Mouse (Mus musculus): ENCODE measurements around the gene Borcs5. TPM values are rescaled to one million over a fixed set of nuclear protein-coding genes. Genes with fewer than 3 reads are reported as not detected.

The Borcs5 gene
- total RNA-seq (2021): 10 to 100 TPM; 12.2 to 13.2 TPM
- long read RNA-seq, experiment 1, transcript Borcs5-201 (4 exons, 1,764 nt): major isoform, 18 of 19 reads
- long read RNA-seq, experiment 1, partial matches to known transcripts: 0 of 19 reads
- long read RNA-seq, experiment 1, other reads (novel, unspliced or antisense): 1 of 19 reads
- long read RNA-seq, experiment 2, transcript Borcs5-201 (4 exons, 1,764 nt): major isoform, 42 of 46 reads
- long read RNA-seq, experiment 2, partial matches to known transcripts: 0 of 46 reads
- long read RNA-seq, experiment 2, other reads (novel, unspliced or antisense): 4 of 46 reads

DNA sequence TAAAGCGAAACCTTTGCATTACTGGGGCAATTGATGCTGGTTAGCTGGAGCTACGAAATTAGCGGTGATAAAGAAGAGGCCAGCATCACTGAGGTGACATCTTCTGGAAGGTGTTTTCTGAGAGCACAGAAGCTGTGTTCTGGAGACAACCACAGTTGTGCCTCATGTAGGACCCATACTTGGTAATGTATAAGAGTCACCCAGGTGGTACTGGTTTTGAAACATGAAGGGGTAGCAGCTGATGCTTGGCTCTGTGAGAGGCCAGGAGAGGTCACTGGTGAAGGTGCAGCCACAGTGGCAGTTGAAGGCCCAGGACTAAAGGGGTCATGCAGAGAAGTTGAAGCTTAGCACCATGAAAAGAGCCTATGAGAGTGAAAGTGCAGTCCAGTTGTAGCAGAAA lies at the start of gene Borcs5:
Gene Borcs5, plus strand, starts transcription at position 301 of the 400 bp plus-strand sequence.
- DNase-seq (ENCODE audit: low spot score in 2 of 2): no peak

GRCm38 (mm10) chr6:134591614-134592013 lies 47.7 kb upstream of the Borcs5 start:
- DNase-seq (ENCODE audit: low spot score in 2 of 2): no peak

- peak in 1 of 2 experiments; percentile 31 for DNase-seq (ENCODE audit: low spot score in 2 of 2)
These were observed 44.5 kb upstream of the Borcs5 start for GRCm38 (mm10) chr6:134594569-134595442.

DNA sequence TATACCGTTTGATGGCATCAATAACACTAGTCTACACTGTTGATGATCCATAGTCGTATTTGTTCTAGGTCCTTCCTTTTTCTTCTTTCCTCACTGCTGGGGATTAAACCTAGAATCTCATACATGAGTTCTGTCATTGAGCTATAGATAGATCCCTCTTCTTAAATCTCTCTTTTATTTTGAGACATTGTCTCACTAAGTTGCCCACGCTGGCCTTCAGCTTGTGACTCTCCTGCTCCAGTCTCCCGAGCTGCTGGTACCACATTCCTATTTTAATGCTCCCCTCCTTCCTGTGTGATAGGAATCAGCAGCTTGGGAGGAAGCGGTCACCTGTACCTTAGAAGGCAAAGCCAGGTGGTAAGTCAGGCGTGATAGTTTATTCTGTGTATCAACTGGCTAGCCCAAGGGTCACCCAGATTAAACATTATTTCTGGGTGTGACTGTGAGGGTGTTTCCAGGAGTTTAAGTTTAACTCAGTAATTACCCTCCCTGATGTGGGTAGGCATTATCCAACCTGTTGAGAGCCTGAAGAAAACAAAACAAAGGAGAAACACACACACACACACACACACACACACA lies 41.6 kb upstream of the Borcs5 start:
- no peak for DNase-seq (ENCODE audit: low spot score in 2 of 2)

DNA sequence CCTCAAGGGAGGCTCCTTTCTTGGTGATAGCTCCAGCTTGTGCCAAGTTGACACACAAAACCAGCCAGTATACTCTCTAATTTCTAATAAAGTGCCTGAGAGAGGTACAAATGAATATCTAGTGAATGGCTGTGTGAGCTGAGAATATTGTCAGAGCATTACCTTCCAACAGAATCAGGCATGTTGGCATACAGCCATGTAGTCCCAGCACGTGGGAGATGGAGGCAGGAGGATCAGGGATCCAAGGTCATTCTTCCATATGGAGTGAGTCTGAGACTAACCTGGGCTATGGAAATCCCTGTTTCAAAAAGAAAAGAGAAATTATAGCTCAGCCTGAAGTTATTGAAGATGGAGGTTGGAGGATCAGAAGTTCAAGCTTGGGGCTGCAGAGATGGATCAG lies 40.1 kb upstream of the Borcs5 start:
- no peak for DNase-seq (ENCODE audit: low spot score in 2 of 2)

GRCm38 (mm10) chr6:134601130-134601529 lies 38.2 kb upstream of the Borcs5 start:
- DNase-seq (ENCODE audit: low spot score in 2 of 2): no peak

- no peak for DNase-seq (ENCODE audit: low spot score in 2 of 2)
These were observed 37.5 kb upstream of the Borcs5 start for GRCm38 (mm10) chr6:134601766-134602165.

- DNase-seq (ENCODE audit: low spot score in 2 of 2): no peak
These were observed 36.8 kb upstream of the Borcs5 start for GRCm38 (mm10) chr6:134602371-134603003.

GRCm38 (mm10) chr6:134605196-134605595 lies 34.1 kb upstream of the Borcs5 start:
- no peak for DNase-seq (ENCODE audit: low spot score in 2 of 2)

DNA sequence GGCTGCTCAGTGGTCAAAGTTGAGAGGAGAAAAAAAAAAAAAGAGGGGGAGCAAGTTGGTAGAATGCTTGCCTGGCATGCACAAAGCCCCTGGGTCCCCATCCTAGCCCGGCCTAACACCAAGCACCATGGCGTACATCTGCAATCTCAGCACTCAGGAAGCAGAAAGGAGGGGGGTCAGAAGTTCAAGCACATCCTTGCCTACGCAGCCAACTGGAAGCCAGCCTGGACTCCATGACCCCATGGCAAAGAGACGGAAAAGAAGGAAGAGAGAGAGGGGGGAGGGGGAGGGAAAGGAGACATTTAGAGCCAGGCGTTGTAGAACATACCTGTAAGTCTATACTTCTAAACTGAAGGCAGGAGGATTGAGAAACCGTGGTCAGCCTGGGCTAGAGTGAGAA lies 32.8 kb upstream of the Borcs5 start:
- DNase-seq (ENCODE audit: low spot score in 2 of 2): no peak

DNA sequence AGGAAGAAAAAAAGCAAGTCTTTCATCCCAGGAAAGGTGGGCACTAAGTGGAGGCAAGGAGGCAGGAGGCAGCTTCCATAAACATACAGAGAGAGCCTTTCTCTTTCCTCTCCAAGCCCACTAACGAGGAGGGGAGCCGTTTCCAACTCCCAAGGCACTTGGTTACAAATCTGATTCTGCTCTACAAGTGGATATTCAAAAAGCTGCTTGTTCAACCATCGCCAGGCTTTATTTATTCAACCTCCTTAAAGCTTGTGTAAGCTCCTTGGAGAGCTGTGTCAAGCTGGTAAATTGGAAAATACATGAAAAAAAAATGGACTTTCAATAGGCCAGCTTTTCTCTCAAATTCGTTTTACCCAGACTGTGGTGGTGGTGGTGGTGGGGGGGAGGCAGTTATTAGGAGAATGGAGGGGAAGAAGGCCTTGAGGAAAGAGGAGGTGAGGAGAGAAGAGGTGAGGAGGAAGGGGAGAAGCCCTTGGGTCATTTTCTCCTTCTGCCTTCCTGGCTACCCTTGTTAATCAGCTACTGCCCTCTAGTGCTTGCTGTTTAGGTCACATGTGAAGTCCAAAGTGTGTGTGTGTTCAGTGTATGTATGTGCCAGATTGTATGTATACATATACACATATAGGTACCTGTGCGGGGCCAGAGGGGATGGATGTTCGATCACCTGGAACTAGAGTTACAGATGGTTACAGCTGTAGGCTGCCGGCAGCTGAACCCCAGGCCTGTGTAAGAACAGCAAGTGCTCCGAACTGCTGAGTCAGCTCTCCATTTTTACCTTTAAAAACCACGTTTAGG lies 32.2 kb upstream of the Borcs5 start:
- no peak for DNase-seq (ENCODE audit: low spot score in 2 of 2)

GRCm38 (mm10) chr6:134610380-134610779 lies 28.9 kb upstream of the Borcs5 start:
- no peak for DNase-seq (ENCODE audit: low spot score in 2 of 2)

- DNase-seq (ENCODE audit: low spot score in 2 of 2): no peak
These were observed 27.4 kb upstream of the Borcs5 start for GRCm38 (mm10) chr6:134611896-134612295.

DNA sequence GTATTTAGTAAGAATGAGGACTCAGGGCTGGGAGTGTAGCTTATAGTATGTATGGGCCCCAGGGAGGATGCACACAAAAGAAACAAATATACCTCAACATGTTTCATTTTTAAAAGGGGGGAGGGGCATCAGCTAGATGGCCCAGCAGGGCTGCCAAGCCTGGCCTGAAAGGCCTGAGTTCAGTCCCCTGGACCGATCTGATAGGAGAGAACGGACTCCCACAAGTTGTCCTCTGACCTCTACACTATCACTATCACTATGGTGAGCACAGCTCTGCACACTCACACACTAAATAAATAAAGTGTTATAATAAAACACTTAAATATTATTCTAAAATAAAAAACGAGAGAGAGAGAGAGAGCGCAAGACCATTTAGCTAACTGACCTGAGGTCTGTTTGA lies 25.0 kb upstream of the Borcs5 start:
- no peak for DNase-seq (ENCODE audit: low spot score in 2 of 2)

GRCm38 (mm10) chr6:134614723-134615648 lies 24.3 kb upstream of the Borcs5 start:
- peak; percentile 84 to 90 for DNase-seq (ENCODE audit: low spot score in 2 of 2)

DNA sequence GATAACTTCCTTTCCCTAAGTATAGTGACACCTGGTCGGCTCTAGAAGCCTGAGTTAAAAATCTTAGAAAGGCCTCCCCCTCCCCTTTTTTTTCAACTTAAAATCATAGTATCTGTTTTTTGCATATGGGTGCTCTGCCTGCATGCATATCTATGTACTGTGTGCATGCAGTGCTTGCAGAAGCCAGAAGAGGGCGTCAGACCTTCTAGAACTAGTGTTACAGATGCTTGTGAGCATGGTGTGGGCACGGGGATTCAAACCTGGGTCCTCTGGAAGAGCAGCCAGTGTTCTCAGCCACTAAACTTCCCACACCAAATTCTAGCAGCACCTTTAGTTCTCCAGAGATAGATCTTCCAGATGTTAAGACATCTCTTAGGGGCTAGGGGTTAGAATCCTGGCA lies 21.7 kb upstream of the Borcs5 start:
- DNase-seq (ENCODE audit: low spot score in 2 of 2): no peak

DNA sequence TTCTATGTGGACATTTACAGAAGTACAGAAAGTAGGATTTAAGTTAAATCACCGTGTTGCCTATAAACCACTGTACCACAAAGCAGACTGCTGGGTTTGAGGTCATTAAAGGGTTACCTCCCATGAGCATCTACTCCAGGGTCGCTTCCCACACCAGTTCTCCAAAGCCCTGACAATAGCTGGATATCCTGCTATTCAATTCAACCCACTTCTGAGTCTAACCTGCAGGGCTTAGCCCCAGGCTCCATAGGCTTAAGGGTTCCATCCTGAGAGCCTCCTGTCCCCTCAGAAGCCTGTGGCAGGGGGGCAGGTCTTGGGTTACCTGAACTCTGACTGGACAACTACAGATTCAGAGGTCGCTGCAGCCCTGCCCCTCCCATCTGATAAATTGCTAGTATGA lies 19.2 kb upstream of the Borcs5 start:
- no peak for DNase-seq (ENCODE audit: low spot score in 2 of 2)

- no peak for DNase-seq (ENCODE audit: low spot score in 2 of 2)
These were observed 18.3 kb upstream of the Borcs5 start for GRCm38 (mm10) chr6:134620846-134621551.

DNA sequence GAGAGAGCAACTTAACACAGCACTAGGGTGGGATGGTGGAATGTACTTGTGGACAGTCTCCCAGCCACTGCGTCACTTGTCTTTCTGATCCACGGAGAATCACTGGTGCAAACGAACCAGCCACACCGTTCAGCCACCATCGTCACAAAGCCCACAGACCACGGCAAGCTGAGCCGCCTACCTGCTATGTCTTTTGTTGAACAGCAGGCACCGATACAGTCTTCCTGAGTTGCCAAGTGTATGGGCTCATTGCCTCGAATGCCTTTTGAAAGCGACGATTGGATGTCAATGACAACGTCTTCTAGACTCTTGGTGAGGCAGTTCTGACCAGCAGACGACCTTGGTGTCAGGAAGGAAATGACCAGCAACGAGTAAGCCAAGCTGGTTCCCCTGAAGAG lies 17.8 kb upstream of the Borcs5 start:
- DNase-seq (ENCODE audit: low spot score in 2 of 2): no peak
